Comparison of ENCODE assay signal across 9 mouse cellular contexts in the genomic region with DNA sequence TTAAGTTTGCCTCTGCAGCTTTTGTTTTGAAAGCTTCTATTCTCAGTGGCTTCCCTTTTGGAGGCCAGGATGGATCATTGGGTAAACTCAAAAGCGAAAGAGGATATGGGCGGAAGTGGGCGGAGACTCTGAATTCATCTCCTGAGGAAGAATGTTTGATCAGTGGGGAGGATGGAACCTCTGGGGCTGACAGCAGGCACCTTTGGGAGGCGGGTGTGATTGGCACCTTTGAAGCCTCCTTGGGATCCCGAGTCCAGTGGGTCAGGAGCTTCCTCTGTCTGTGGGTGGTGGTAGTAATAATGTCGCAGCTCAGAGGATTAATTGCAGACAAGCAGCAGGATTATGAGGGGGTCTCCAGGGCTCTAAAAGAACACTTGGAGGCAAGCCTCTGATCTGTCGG.
DNase-seq lines count a peak whose midpoint lies in the region; TF ChIP-seq lines count a peak whose summit lies in the region.
"Had no signal": no experiment of that assay in that cellular context is flagged by ENCODE, and none has a peak within 500 bp of the region (broad histone marks: within the 10 kb centered on the region; RNA-seq: fewer than 3 reads in every experiment).

No protein-coding gene starts in this region.

- no peaks in the 10 kb centered on the region for H3K36me3 ChIP-seq in heart, embryonic 10.5 days
- H3K36me3 ChIP-seq in macrophage (ENCODE audit: inconsistent target): no peaks in the 10 kb centered on the region
- H3K36me3 ChIP-seq: heart, embryonic 15.5 days had no signal

- no peak for TF ChIP-seq POLR2A in brain, embryonic 14.5 days (IDR thresholded peaks at IDR 0.05; ENCODE audit: borderline replicate concordance, extremely low read depth, insufficient read depth, insufficient read length, poor library complexity, severe bottlenecking)
- no peak for TF ChIP-seq POLR2A in cerebellum, adult 2 months (IDR thresholded peaks at IDR 0.05; ENCODE audit: borderline replicate concordance, insufficient read depth, low read length)

- H3K27ac ChIP-seq in heart, embryonic 10.5 days: no peak overlapping the region
- H3K27ac ChIP-seq in macrophage: peak overlapping the region; percentile 15; the same call in 1 of the 2 replicates
- no peak overlapping the region for H3K27ac ChIP-seq in cerebellum, adult 2 months (ENCODE audit: insufficient read depth, low read length)
- H3K27ac ChIP-seq: heart, embryonic 15.5 days had no signal

- H3K27me3 ChIP-seq in heart, embryonic 10.5 days (ENCODE audit: insufficient read depth, poor library complexity, severe bottlenecking): no peaks in the 10 kb centered on the region; the same call in 1 of the 2 replicates
- no peaks in the 10 kb centered on the region for H3K27me3 ChIP-seq in cerebellum, adult 2 months (ENCODE audit: control insufficient read depth, insufficient read depth, low read length)
- H3K27me3 ChIP-seq: heart, embryonic 15.5 days had no signal

- no peaks in the 10 kb centered on the region for H3K9me3 ChIP-seq in heart, embryonic 10.5 days
- H3K9me3 ChIP-seq: heart, embryonic 15.5 days had no signal

- peaks cover 9% of the 10 kb centered on the region for H3K4me1 ChIP-seq in heart, embryonic 10.5 days
- no peaks in the 10 kb centered on the region for H3K4me1 ChIP-seq in cerebellum, adult 2 months (ENCODE audit: control insufficient read depth, insufficient read depth, low read length)

- no peak overlapping the region for H3K4me3 ChIP-seq in heart, embryonic 10.5 days
- H3K4me3 ChIP-seq in macrophage (ENCODE audit: inconsistent target): no peak overlapping the region
- H3K4me3 ChIP-seq in cerebellum, adult 2 months (replicated peaks; ENCODE audit: insufficient read depth, low read depth, low read length): no peak overlapping the region
- H3K4me3 ChIP-seq: heart, embryonic 15.5 days had no signal

- H3K79me2 ChIP-seq in macrophage (ENCODE audit: inconsistent target): no peaks in the 10 kb centered on the region

- no peak for TF ChIP-seq CTCF in brain, embryonic 14.5 days (IDR thresholded peaks at IDR 0.05; ENCODE audit: borderline replicate concordance, extremely low read depth, insufficient read depth, insufficient read length)
- TF ChIP-seq CTCF in cerebellum, adult 2 months (IDR thresholded peaks at IDR 0.05; ENCODE audit: borderline replicate concordance, insufficient read depth, low read depth, low read length): no peak

- WGBS in heart, embryonic 10.5 days: 38% methylated on average over 7 of the region's 7 CpGs
- WGBS in macrophage (ENCODE audit: missing documents): 57% methylated on average over 6 of the region's 7 CpGs
- 43% methylated on average over 7 of the region's 7 CpGs for WGBS in cerebellum, adult 2 months

- intact Hi-C loops in left cerebral cortex, postnatal 14 days (cut with DNase I): loop anchor here (10.0 kb wide), 1 partner anchor 429 kb away; no protein-coding TSS in a partner anchor

- DNase-seq in heart, adult 8-10 months (ENCODE audit: low spot score): peak; percentile 40
- DNase-seq in heart, embryonic 10.5 days (ENCODE audit: low spot score): no peak
- DNase-seq in brain, embryonic 14.5 days (ENCODE audit: low read depth): peak; percentile 59
- peak; percentile 2 for DNase-seq in induced T-regulatory cell, adult 2 months (ENCODE audit: low read depth)
- no peak for DNase-seq in cerebellum, adult 9-11 months
- DNase-seq in left cerebral cortex, postnatal 14 days (ENCODE audit: low spot score in 2 of 2): no peak
- no peak for DNase-seq in cerebellum, adult 2 months

Comparison
In these comparisons a context has a peak if more than half of its experiments do, and no peak if none do; other contexts are left out.
1. DNase-seq: peak in heart, adult 8-10 months (single experiment), brain, embryonic 14.5 days (single experiment) and induced T-regulatory cell, adult 2 months (single experiment); none in heart, embryonic 10.5 days (single experiment), cerebellum, adult 9-11 months (single experiment), left cerebral cortex, postnatal 14 days (0 of 2) and cerebellum, adult 2 months (0 of 2).